Mouse (Mus musculus): ENCODE results near the gene Cwf19l1. TPM values are rescaled to one million over a fixed set of nuclear protein-coding genes. Genes with fewer than 3 reads are reported as not detected.
A peak's percentile ranks its signal among the peaks of the same experiment; 100 is the strongest.

Cwf19l1 gene
- polyA plus RNA-seq, 2 experiments: 25.2 to 29.6 TPM

DNA sequence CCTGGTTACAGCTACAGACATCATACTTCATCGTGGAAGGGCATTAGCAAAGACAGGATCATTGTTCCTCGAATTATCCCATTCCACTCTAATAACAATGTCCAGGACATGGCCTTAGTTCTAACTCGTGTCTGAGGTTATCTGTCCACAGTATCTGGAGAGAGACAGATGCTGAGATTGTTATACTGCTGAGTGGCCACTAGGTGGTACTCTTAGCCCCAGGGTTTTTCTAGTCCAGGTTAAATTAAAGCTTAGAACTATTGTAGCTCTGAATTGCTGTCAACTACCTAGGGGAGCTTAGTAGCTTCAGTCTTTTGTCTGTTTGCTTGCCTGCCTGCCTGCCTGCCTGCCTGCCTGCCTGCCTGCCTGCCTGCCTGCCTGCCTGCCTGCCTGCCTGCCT lies 25.8 kb upstream of the Cwf19l1 start:
- ATAC-seq (ENCODE audit: low FRiP score, low read depth) (no peak), DNase-seq (ENCODE audit: low spot score) (peak; percentile 43)
- Histone ChIP-seq H3K9me3 (ENCODE audit: control insufficient read depth, low read length) (no peaks in the 10 kb centered on the region), H3K27me3 (ENCODE audit: control insufficient read depth, insufficient read depth, low read length) (no peaks in the 10 kb centered on the region), H3K36me3 (ENCODE audit: control insufficient read depth, insufficient read depth, low read length) (no peaks in the 10 kb centered on the region), H3K9ac (ENCODE audit: low read depth, low read length, severe bottlenecking) (no peak overlapping the region), H3K27ac (replicated peaks; ENCODE audit: low read depth, low read length) (no peak overlapping the region), H3K4me1 (ENCODE audit: control insufficient read depth, insufficient read depth, low read length) (no peaks in the 10 kb centered on the region), H3K4me2 (replicated peaks; ENCODE audit: low read depth, low read length, severe bottlenecking) (no peak overlapping the region), H3K4me3 (replicated peaks; ENCODE audit: low read length) (no peak overlapping the region)
- WGBS: 13% methylated on average over 3 of the region's 3 CpGs
- TF ChIP-seq POLR2A (IDR thresholded peaks at IDR 0.05; ENCODE audit: borderline replicate concordance, extremely low read depth, insufficient read depth, insufficient read length): no peak

DNA sequence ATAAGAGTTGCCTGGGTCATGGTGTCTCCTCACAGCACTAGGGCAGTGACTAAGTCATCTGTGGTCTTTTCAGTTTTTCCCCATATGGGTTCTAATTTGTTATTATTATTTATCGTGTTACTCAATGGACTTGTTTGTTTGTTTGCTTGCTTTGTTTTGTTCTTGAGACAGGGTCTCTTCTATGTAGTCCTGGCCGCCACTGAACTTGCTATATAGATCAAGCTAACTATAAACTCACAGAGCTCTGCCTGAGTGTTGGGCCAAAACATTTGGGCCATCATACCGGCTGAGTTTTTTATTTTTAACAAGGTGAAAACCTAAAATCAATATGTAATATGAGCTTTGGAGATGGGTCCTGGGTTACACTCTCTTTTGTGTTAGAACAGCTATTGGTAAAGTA lies 23.7 kb upstream of the Cwf19l1 start:
- no peak for DNase-seq (ENCODE audit: low spot score)

DNA sequence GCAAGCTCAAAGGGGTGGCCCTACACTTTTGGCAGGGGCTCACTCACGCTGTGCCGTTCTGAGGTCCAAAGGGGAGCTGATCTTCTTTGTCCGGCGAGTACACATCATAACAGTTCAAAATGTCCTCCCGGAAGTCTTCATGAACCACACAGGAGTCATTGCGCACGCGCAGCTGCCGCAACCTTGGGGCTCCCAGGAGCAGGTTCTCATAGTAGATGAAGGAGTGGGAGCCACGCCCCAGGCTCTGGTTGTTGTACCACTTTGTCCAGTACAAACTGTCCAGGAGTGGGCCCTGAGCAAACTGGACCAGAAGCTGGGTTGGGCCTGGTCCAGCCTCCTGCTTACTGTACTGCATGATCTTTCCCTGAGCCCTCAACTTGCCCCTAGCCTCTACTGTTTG lies 21.3 kb upstream of the Cwf19l1 start:
- no peak for DNase-seq (ENCODE audit: low spot score)

More for the DNA sequence above, 23.7 kb upstream of the Cwf19l1 start:
- Histone ChIP-seq H3K9me3 (ENCODE audit: control insufficient read depth, low read length) (no peaks in the 10 kb centered on the region), H3K9ac (ENCODE audit: low read depth, low read length, severe bottlenecking) (no peak overlapping the region), H3K4me2 (replicated peaks; ENCODE audit: low read depth, low read length, severe bottlenecking) (no peak overlapping the region), H3K36me3 (ENCODE audit: control insufficient read depth, insufficient read depth, low read length) (no peaks in the 10 kb centered on the region), H3K4me3 (replicated peaks; ENCODE audit: low read length) (no peak overlapping the region), H3K27me3 (ENCODE audit: control insufficient read depth, insufficient read depth, low read length) (0 out of 2 replicates have a peak, but pooled peaks cover 3% of the 10 kb centered on the region), H3K4me1 (ENCODE audit: control insufficient read depth, insufficient read depth, low read length) (no peaks in the 10 kb centered on the region), H3K27ac (replicated peaks; ENCODE audit: low read depth, low read length) (no peak overlapping the region)
- no peak for TF ChIP-seq POLR2A (IDR thresholded peaks at IDR 0.05; ENCODE audit: borderline replicate concordance, extremely low read depth, insufficient read depth, insufficient read length)
- WGBS: 77% methylated on average over 3 of the region's 3 CpGs
- no peak for ATAC-seq (ENCODE audit: low FRiP score, low read depth)

DNA sequence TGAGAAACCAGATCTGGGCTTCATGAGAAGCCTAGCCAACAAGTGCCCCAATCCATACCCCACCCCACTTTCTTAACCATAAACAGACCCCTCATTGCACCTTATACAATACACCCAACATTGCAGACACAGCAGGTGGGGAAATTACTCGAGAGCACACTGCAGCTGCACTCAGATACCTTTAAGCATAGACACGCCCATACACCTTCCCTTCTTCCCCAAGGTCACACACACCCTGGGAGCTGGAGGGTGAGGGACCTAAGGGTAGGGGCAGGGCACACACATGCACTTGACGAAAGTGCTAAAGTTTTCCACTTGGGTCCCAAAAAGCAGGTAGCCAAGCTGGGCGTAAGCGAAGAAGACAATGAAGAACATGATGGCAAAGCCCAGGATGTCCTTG lies 18.1 kb upstream of the Cwf19l1 start:
- 78% methylated on average over 5 of the region's 5 CpGs for WGBS

More for the DNA sequence above, 21.3 kb upstream of the Cwf19l1 start:
- Histone ChIP-seq H3K27me3 (ENCODE audit: control insufficient read depth, insufficient read depth, low read length) (0 out of 2 replicates have a peak, but pooled peaks cover 3% of the 10 kb centered on the region), H3K36me3 (ENCODE audit: control insufficient read depth, insufficient read depth, low read length) (no peaks in the 10 kb centered on the region), H3K9me3 (ENCODE audit: control insufficient read depth, low read length) (no peaks in the 10 kb centered on the region), H3K4me1 (ENCODE audit: control insufficient read depth, insufficient read depth, low read length) (no peaks in the 10 kb centered on the region), H3K4me2 (replicated peaks; ENCODE audit: low read depth, low read length, severe bottlenecking) (no peak overlapping the region), H3K4me3 (replicated peaks; ENCODE audit: low read length) (no peak overlapping the region), H3K9ac (ENCODE audit: low read depth, low read length, severe bottlenecking) (no peak overlapping the region), H3K27ac (replicated peaks; ENCODE audit: low read depth, low read length) (no peak overlapping the region)
- ATAC-seq (ENCODE audit: low FRiP score, low read depth): no peak
- 85% methylated on average over 10 of the region's 10 CpGs for WGBS
- TF ChIP-seq POLR2A (IDR thresholded peaks at IDR 0.05; ENCODE audit: borderline replicate concordance, extremely low read depth, insufficient read depth, insufficient read length): no peak

GRCm38 (mm10) chr19:44148991-44149390 lies 13.3 kb upstream of the Cwf19l1 start:
- no peak overlapping the region for H3K4me2 ChIP-seq (replicated peaks; ENCODE audit: low read depth, low read length, severe bottlenecking)
- no peak overlapping the region for H3K9ac ChIP-seq (ENCODE audit: low read depth, low read length, severe bottlenecking)
- WGBS: 68% methylated on average over 2 of the region's 2 CpGs
- DNase-seq (ENCODE audit: low spot score) (no peak), ATAC-seq (ENCODE audit: low FRiP score, low read depth) (no peak)
- no peaks in the 10 kb centered on the region for H3K9me3 ChIP-seq (ENCODE audit: control insufficient read depth, low read length)
- no peak for TF ChIP-seq POLR2A (IDR thresholded peaks at IDR 0.05; ENCODE audit: borderline replicate concordance, extremely low read depth, insufficient read depth, insufficient read length)
- H3K4me3 ChIP-seq (replicated peaks; ENCODE audit: low read length): no peak overlapping the region
- peaks cover 11% of the 10 kb centered on the region for H3K4me1 ChIP-seq (ENCODE audit: control insufficient read depth, insufficient read depth, low read length)
- H3K27me3 ChIP-seq (ENCODE audit: control insufficient read depth, insufficient read depth, low read length): no peaks in the 10 kb centered on the region
- no peak overlapping the region for H3K27ac ChIP-seq (replicated peaks; ENCODE audit: low read depth, low read length)
- H3K36me3 ChIP-seq (ENCODE audit: control insufficient read depth, insufficient read depth, low read length): peaks cover 6% of the 10 kb centered on the region; the same call in 1 of the 2 replicates

More for the DNA sequence above, 18.1 kb upstream of the Cwf19l1 start:
- ATAC-seq (ENCODE audit: low FRiP score, low read depth) (no peak), DNase-seq (ENCODE audit: low spot score) (no peak)
- H3K4me2 ChIP-seq (replicated peaks; ENCODE audit: low read depth, low read length, severe bottlenecking): no peak overlapping the region
- no peaks in the 10 kb centered on the region for H3K36me3 ChIP-seq (ENCODE audit: control insufficient read depth, insufficient read depth, low read length)
- H3K4me3 ChIP-seq (replicated peaks; ENCODE audit: low read length): no peak overlapping the region
- no peak for TF ChIP-seq POLR2A (IDR thresholded peaks at IDR 0.05; ENCODE audit: borderline replicate concordance, extremely low read depth, insufficient read depth, insufficient read length)
- H3K9ac ChIP-seq (ENCODE audit: low read depth, low read length, severe bottlenecking): no peak overlapping the region
- H3K27me3 ChIP-seq (ENCODE audit: control insufficient read depth, insufficient read depth, low read length): 0 out of 2 replicates have a peak, but pooled peaks cover 3% of the 10 kb centered on the region
- H3K9me3 ChIP-seq (ENCODE audit: control insufficient read depth, low read length): no peaks in the 10 kb centered on the region
- H3K27ac ChIP-seq (replicated peaks; ENCODE audit: low read depth, low read length): no peak overlapping the region
- H3K4me1 ChIP-seq (ENCODE audit: control insufficient read depth, insufficient read depth, low read length): no peaks in the 10 kb centered on the region

DNA sequence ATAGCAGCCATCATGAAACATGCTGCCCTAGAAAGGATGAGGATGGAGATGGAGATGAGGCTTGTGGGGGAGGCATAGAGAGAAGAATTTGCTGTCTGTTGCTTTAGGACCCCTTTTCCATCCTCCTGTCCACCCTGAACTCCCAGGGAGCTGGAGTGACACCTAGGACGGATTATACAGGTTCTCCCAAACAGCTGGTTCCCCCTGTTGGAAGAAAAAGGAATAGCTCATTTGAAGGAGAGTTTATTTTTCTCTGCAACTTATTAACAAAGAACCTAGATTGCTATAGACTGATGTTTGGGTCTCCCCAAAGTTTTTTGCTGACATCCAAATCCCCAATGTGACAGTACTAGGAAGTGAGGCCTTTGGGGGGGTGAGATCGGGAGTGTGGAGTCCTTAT lies 12.7 kb upstream of the Cwf19l1 start:
- Histone ChIP-seq H3K9ac (ENCODE audit: low read depth, low read length, severe bottlenecking) (no peak overlapping the region), H3K4me2 (replicated peaks; ENCODE audit: low read depth, low read length, severe bottlenecking) (no peak overlapping the region), H3K4me3 (replicated peaks; ENCODE audit: low read length) (no peak overlapping the region), H3K36me3 (ENCODE audit: control insufficient read depth, insufficient read depth, low read length) (peaks cover 13% of the 10 kb centered on the region), H3K27ac (replicated peaks; ENCODE audit: low read depth, low read length) (no peak overlapping the region), H3K9me3 (ENCODE audit: control insufficient read depth, low read length) (no peaks in the 10 kb centered on the region), H3K4me1 (ENCODE audit: control insufficient read depth, insufficient read depth, low read length) (peaks cover 11% of the 10 kb centered on the region), H3K27me3 (ENCODE audit: control insufficient read depth, insufficient read depth, low read length) (no peaks in the 10 kb centered on the region)
- 24% methylated on average over 2 of the region's 2 CpGs for WGBS
- DNase-seq (ENCODE audit: low spot score) (no peak), ATAC-seq (ENCODE audit: low FRiP score, low read depth) (no peak)
- no peak for TF ChIP-seq POLR2A (IDR thresholded peaks at IDR 0.05; ENCODE audit: borderline replicate concordance, extremely low read depth, insufficient read depth, insufficient read length)
